Mouse (Mus musculus) MEL (cell line): ENCODE results near the gene Nr6a1. TPM values are rescaled to one million over a fixed set of nuclear protein-coding genes. Genes with fewer than 3 reads are reported as not detected.

Experiments used
- DNase-seq: peaks from one replicate; pipeline ENCODE4 v3.0.0; 2011; ENCODE audit warnings: low read depth, low spot score
- H3K27ac ChIP-seq: 2 replicates; pipeline ENCODE4 v1.5.1; 2012; ENCODE audit warnings: low read depth, mild to moderate bottlenecking, control low read depth, low read length, moderate library complexity; ENCODE audit not compliant: control insufficient read depth
- H3K27me3 ChIP-seq, 2 experiments: fragments of 150-350 bp in 1 of 2; sonication (generic) in 1 of 2; 2 replicates each; pipeline ENCODE4 v1.6.1; 2012; ENCODE audit warnings: low read length in 2 of 2, mild to moderate bottlenecking in 2 of 2, improper control_type of control experiment in 1 of 2, moderate library complexity in 1 of 2; ENCODE audit not compliant: insufficient read depth in 2 of 2, control insufficient read depth in 1 of 2
- H3K36me3 ChIP-seq, 2 experiments: 2 replicates each; pipeline ENCODE4 v1.6.1; 2012 to 2014; ENCODE audit warnings: low read length in 2 of 2, improper control_type of control experiment in 1 of 2, inconsistent platforms in 1 of 2, mild to moderate bottlenecking in 1 of 2; ENCODE audit not compliant: insufficient read depth in 2 of 2, control insufficient read depth in 1 of 2
- H3K4me1 ChIP-seq, 2 experiments: fragments of 150-350 bp in 1 of 2; sonication (generic) in 1 of 2; 2 replicates each; pipeline ENCODE4 v1.6.1; 2012; ENCODE audit warnings: low read length in 2 of 2, improper control_type of control experiment in 1 of 2, mild to moderate bottlenecking in 1 of 2; ENCODE audit not compliant: insufficient read depth in 2 of 2, control insufficient read depth in 1 of 2
- H3K4me3 ChIP-seq, 2 experiments: fragments of 150-350 bp in 1 of 2; sonication (generic) in 1 of 2; 2 replicates each; pipeline ENCODE4 v1.5.1; 2012; ENCODE audit warnings: low read depth in 2 of 2, low read length in 2 of 2, mild to moderate bottlenecking in 2 of 2, moderate library complexity in 2 of 2, control low read depth in 1 of 2, improper control_type of control experiment in 1 of 2; ENCODE audit not compliant: control insufficient read depth in 1 of 2, insufficient read depth in 1 of 2
- H3K79me2 ChIP-seq: 2 replicates; pipeline ENCODE4 v1.6.1; 2012; ENCODE audit warnings: mild to moderate bottlenecking, low read length, moderate library complexity; ENCODE audit not compliant: control insufficient read depth, poor library complexity, insufficient read depth
- H3K9ac ChIP-seq: 2 replicates; pipeline ENCODE4 v1.6.1; 2012; ENCODE audit warnings: low read depth, mild to moderate bottlenecking, control low read depth, low read length, moderate library complexity; ENCODE audit not compliant: control insufficient read depth, poor library complexity, severe bottlenecking
- H3K9me3 ChIP-seq: fragments of 150-350 bp; sonication (generic); replicated peaks from 2 replicates; pipeline ENCODE4 v1.6.1; 2012; ENCODE audit warnings: mild to moderate bottlenecking, low read length, improper control_type of control experiment, moderate library complexity; ENCODE audit not compliant: insufficient read depth
- BHLHE40 ChIP-seq: IDR thresholded peaks from 2 replicates; pipeline ENCODE4 v1.6.1; 2012; ENCODE audit warnings: low read depth, mild to moderate bottlenecking, inconsistent platforms, low read length, improper control_type of control experiment, borderline replicate concordance
- CHD2 ChIP-seq: IDR thresholded peaks from 2 replicates; pipeline ENCODE4 v1.6.1; 2011; ENCODE audit warnings: low read length, improper control_type of control experiment
- CTCF ChIP-seq, 3 experiments: IDR thresholded peaks in 2 of 3; conservative IDR thresholded peaks in 1 of 3; 2 replicates each; pipeline ENCODE4 v1.5.1; 2011 to 2012; ENCODE audit warnings: low read length in 3 of 3, low read depth in 2 of 3, mild to moderate bottlenecking in 2 of 3, improper control_type of control experiment in 1 of 3, inconsistent platforms in 1 of 3, mixed read lengths in 1 of 3, moderate library complexity in 1 of 3; ENCODE audit not compliant: control insufficient read depth in 1 of 3, insufficient read depth in 1 of 3, poor library complexity in 1 of 3, severe bottlenecking in 1 of 3
- EP300 ChIP-seq, 2 experiments: IDR thresholded peaks; 2 replicates each; pipeline ENCODE4 v1.6.1; 2011; ENCODE audit warnings: improper control_type of control experiment in 2 of 2, low read length in 2 of 2, low read depth in 1 of 2, mild to moderate bottlenecking in 1 of 2
- ETS1 ChIP-seq: IDR thresholded peaks from 2 replicates; pipeline ENCODE4 v1.6.1; 2012; ENCODE audit warnings: low read depth, mild to moderate bottlenecking, inconsistent platforms, low read length, improper control_type of control experiment, moderate library complexity
- GABPA ChIP-seq: IDR thresholded peaks from 2 replicates; pipeline ENCODE4 v1.6.1; 2012; ENCODE audit warnings: low read depth, mild to moderate bottlenecking, inconsistent platforms, low read length, improper control_type of control experiment, moderate library complexity
- GATA1 ChIP-seq: IDR thresholded peaks from 2 replicates; pipeline ENCODE4 v1.6.1; 2011; ENCODE audit warnings: low read depth, low read length, improper control_type of control experiment
- JUND ChIP-seq: IDR thresholded peaks from 2 replicates; pipeline ENCODE4 v1.6.1; 2011; ENCODE audit warnings: low read depth, mild to moderate bottlenecking, improper control_type of control experiment, low read length
- MAFK ChIP-seq: IDR thresholded peaks from 2 replicates; pipeline ENCODE4 v1.6.1; 2011; ENCODE audit warnings: low read depth, mild to moderate bottlenecking, low read length, improper control_type of control experiment, borderline replicate concordance
- MAX ChIP-seq: IDR thresholded peaks from 2 replicates; pipeline ENCODE4 v1.6.1; 2011; ENCODE audit warnings: low read length, improper control_type of control experiment
- MEF2A ChIP-seq: IDR thresholded peaks from 2 replicates; pipeline ENCODE4 v1.6.1; 2014; ENCODE audit warnings: low read depth, mild to moderate bottlenecking, inconsistent platforms, low read length, improper control_type of control experiment; ENCODE audit not compliant: poor library complexity, insufficient replicate concordance, severe bottlenecking; ENCODE audit errors: extremely low read depth
- MXI1 ChIP-seq: IDR thresholded peaks from 2 replicates; pipeline ENCODE4 v1.6.1; 2011; ENCODE audit warnings: mild to moderate bottlenecking, low read depth, low read length, improper control_type of control experiment
- NELFE ChIP-seq: IDR thresholded peaks from 2 replicates; pipeline ENCODE4 v1.6.1; 2011; ENCODE audit warnings: low read depth, low read length, improper control_type of control experiment
- POLR2A ChIP-seq, 2 experiments: IDR thresholded peaks; 2 replicates each; pipeline ENCODE4 v1.6.1; 2011 to 2012; ENCODE audit warnings: low read length in 2 of 2, mild to moderate bottlenecking in 2 of 2, control low read depth in 1 of 2, improper control_type of control experiment in 1 of 2, low read depth in 1 of 2, moderate library complexity in 1 of 2; ENCODE audit not compliant: control insufficient read depth in 1 of 2, insufficient read depth in 1 of 2, poor library complexity in 1 of 2
- POLR2AphosphoS5 ChIP-seq: IDR thresholded peaks from 2 replicates; pipeline ENCODE4 v1.6.1; 2012; ENCODE audit warnings: low read depth, borderline replicate concordance, mild to moderate bottlenecking, inconsistent platforms, low read length, moderate library complexity, mixed read lengths
- RAD21 ChIP-seq: IDR thresholded peaks from 2 replicates; pipeline ENCODE4 v1.6.1; 2011; ENCODE audit warnings: mild to moderate bottlenecking, low read depth, low read length, improper control_type of control experiment
- SMC3 ChIP-seq: IDR thresholded peaks from 2 replicates; pipeline ENCODE4 v1.6.1; 2011; ENCODE audit warnings: low read depth, low read length, improper control_type of control experiment
- TAL1 ChIP-seq: IDR thresholded peaks from 2 replicates; pipeline ENCODE4 v1.6.1; 2012; ENCODE audit warnings: mild to moderate bottlenecking, inconsistent platforms, low read length, moderate library complexity, mixed read lengths
- TBP ChIP-seq: IDR thresholded peaks from 2 replicates; pipeline ENCODE4 v1.8.0; 2011; ENCODE audit warnings: low read depth, low read length, improper control_type of control experiment
- TCF12 ChIP-seq: IDR thresholded peaks from 2 replicates; pipeline ENCODE4 v1.6.1; 2014; ENCODE audit warnings: low read depth, mild to moderate bottlenecking, inconsistent platforms, low read length, improper control_type of control experiment, moderate library complexity
- UBTF ChIP-seq: IDR thresholded peaks from 2 replicates; pipeline ENCODE4 v1.6.1; 2012; ENCODE audit warnings: low read depth, mild to moderate bottlenecking, inconsistent platforms, low read length, improper control_type of control experiment, moderate library complexity, borderline replicate concordance; ENCODE audit not compliant: insufficient read depth
- USF1 ChIP-seq: IDR thresholded peaks from 2 replicates; pipeline ENCODE4 v1.6.1; 2014; ENCODE audit warnings: low read depth, mild to moderate bottlenecking, inconsistent platforms, low read length, improper control_type of control experiment, moderate library complexity
- ZMIZ1 ChIP-seq: IDR thresholded peaks from 2 replicates; pipeline ENCODE4 v1.6.1; 2012; ENCODE audit warnings: low read depth, mild to moderate bottlenecking, inconsistent platforms, low read length, improper control_type of control experiment, moderate library complexity
- ZNF384 ChIP-seq: IDR thresholded peaks from 2 replicates; pipeline ENCODE4 v1.6.1; 2012; ENCODE audit warnings: low read depth, mild to moderate bottlenecking, inconsistent platforms, low read length, improper control_type of control experiment
- polyA plus RNA-seq, 2 experiments: library from polyadenylated mRNA; stranded (reverse) in 1 of 2; unstranded in 1 of 2; fragments of >175 nt in 1 of 2; fragments of >200 nt in 1 of 2; gene quantifications; 2 replicates each; pipeline versions ENCODE4 v1.2.1 to v1.2.4; 2012; ENCODE audit warnings: low replicate concordance in 2 of 2, low read depth in 1 of 2; ENCODE audit not compliant: insufficient read length in 2 of 2, insufficient read depth in 1 of 2, missing spikeins in 1 of 2
- total RNA-seq: library from RNA; depleted of rRNA; stranded (reverse); fragments of 300-350 nt; gene quantifications from 2 replicates; pipeline ENCODE4 v1.2.3, GENCODE M21; 2012

The Nr6a1 gene
- total and polyA plus RNA-seq, 3 experiments: 5.0 to 22.8 (median 10.2) TPM

DNA sequence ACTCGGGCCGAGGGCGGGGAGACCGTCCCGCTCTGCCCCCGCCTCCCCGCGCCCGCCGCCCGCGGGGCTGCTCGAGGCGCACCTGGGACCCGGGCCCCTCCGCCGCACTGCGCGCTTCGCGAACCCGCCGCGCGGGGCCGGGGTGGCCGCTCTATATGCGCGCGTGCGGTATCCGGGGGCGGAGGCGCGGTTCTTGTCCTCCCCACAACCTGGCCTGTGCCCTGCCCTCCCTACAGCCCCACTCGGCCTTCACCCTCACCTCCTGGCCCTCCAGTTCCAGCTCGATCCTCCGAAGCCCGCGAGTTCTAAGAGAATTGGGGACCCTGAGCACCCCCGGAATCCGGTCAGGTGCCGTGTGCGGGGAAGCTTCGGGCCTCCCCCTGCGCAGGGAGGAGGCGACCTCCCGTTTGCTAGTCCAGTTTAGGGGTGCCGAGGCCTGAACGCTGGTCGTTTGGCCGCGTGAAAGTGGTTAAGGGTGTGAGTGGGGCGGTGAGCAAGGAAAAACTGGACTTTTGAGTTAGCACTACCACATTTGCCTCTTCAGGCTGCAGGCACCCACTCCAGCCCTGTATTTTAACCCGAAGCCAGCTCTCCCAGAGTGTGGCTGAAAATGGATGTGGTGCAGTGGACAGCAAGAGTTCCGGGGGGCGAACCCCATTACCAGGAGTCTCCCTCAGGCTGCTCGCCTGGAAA lies 215.3 kb downstream of the Nr6a1 start:
- Histone ChIP-seq H3K79me2 (no peaks in the 10 kb centered on the region), H3K9ac (no peak overlapping the region), H3K9me3 (no peaks in the 10 kb centered on the region), H3K4me3 (no peak overlapping the region), H3K4me1 (no peaks in the 10 kb centered on the region), H3K27me3 (no peaks in the 10 kb centered on the region), H3K36me3 (no peaks in the 10 kb centered on the region), H3K27ac (no peak overlapping the region)
- TF ChIP-seq MAX (no peak), USF1 (no peak), RAD21 (no peak), GATA1 (no peak), POLR2A (IDR thresholded peaks at IDR 0.05; ENCODE audit: control insufficient read depth in 1 of 2, insufficient read depth in 1 of 2, low read depth in 1 of 2, low read length in 2 of 2, poor library complexity in 1 of 2) (no peak), TBP (no peak), SMC3 (no peak), TCF12 (no peak), BHLHE40 (no peak), JUND (no peak), ZMIZ1 (no peak), ZNF384 (no peak), MEF2A (no peak), CHD2 (no peak), GABPA (no peak), MXI1 (no peak), UBTF (no peak), CTCF (IDR thresholded peaks at IDR 0.05 in 2 of 3, conservative IDR thresholded peaks at IDR 0.05 in 1 of 3; ENCODE audit: control insufficient read depth in 1 of 3, insufficient read depth in 1 of 3, low read depth in 2 of 3, low read length in 3 of 3, poor library complexity in 1 of 3, severe bottlenecking in 1 of 3) (no peak), MAFK (no peak), ETS1 (no peak)
- no peak for DNase-seq

DNA sequence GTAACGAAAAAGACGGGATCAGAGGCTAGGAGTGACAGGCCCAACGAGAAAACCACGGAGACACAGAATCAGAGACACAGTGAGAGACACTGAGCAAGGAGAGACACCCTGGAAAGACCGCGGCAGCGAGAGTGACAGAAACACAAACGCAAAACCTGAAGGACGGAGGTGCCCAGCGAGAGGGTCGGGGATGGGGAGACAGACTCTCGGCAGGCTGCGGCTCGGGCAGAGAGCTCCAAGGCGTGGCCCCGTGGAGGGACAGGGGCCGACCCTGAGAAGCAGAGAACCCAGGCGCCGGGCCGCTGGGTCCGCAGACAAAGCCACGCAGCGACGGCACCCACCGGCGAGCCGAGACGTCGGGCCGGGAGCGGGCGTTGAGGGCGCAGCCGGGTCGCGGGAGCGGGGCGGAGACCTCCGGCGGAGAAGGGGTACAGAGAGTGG lies 216.0 kb downstream of the Nr6a1 start:
- Histone ChIP-seq H3K27ac (no peak overlapping the region), H3K4me3 (no peak overlapping the region), H3K9me3 (no peaks in the 10 kb centered on the region), H3K4me1 (no peaks in the 10 kb centered on the region), H3K36me3 (no peaks in the 10 kb centered on the region), H3K79me2 (no peaks in the 10 kb centered on the region), H3K27me3 (no peaks in the 10 kb centered on the region), H3K9ac (no peak overlapping the region)
- TF ChIP-seq TAL1 (no peak), POLR2AphosphoS5 (no peak), NELFE (no peak), GATA1 (no peak), EP300 (IDR thresholded peaks at IDR 0.05; ENCODE audit: low read depth in 1 of 2, low read length in 2 of 2) (no peak), BHLHE40 (no peak), MXI1 (no peak), GABPA (no peak), USF1 (no peak)
- no peak for DNase-seq
